Mouse (Mus musculus) embryonic fibroblast, embryonic 13.5 days (primary cell): Measurements from ENCODE around the gene Rps19.

Experiments
- CTCF ChIP-seq: IDR thresholded peaks from 2 replicates; pipeline ENCODE4 v1.5.1; 2011; ENCODE audit warnings: mild to moderate bottlenecking, control low read depth, low read length, moderate library complexity, borderline replicate concordance; ENCODE audit not compliant: insufficient read depth
- POLR2A ChIP-seq: IDR thresholded peaks from 2 replicates; pipeline ENCODE4 v1.6.1; 2011; ENCODE audit warnings: low read depth, mild to moderate bottlenecking, control low read depth, low read length, moderate library complexity

DNA sequence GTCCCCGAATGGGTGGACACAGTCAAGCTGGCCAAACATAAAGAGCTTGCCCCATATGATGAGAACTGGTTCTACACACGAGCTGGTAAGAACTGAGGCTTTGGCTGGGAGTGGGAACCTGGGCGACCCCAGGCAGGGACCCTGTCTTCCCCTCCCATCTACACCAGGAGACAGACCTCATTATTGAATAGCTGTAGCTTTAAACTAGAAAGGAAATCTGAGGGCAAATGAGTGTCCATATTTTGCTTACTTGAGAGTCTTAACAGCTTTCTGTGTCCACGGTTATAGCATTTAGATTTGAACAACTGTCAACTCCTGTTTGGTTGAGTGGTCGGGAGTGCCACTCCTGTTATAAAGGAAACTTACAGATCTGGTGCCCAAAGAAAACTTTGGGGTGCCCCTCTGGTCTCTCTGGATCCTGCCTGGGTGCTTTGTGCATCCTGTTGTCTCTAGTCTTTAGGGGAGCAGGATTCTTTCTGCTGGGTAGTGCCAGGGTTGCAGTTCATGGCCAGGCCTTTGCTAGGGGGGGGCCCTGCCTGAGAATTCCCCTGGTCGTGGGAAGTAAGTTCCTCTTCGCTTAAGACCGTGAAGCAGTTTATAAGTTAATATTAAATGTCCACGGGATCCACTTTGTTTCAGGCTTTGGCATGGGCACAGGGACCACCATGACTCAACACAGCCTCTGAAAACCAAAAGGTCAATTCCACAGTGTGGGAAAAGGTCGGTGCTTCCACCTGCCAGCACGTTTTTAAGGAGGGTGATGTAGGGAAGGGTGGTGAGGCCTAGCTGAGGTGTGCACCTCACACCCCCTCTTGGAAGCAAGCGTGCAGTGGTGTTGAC, 1.5 kb downstream of the Rps19 start:
- TF ChIP-seq CTCF (no peak), POLR2A (no peak; the same call in 1 of the 2 replicates)
